Mouse (Mus musculus) heart, embryonic 11.5 days (tissue): ENCODE results near the gene Cpvl. TPM values are rescaled to one million over a fixed set of nuclear protein-coding genes. Genes with fewer than 3 reads are reported as not detected.

Experiments
- ATAC-seq: fragments of 200-750 bp; cut with Nextera tagmentation; replicated peaks from 2 replicates; pipeline ENCODE4 v1.8.0; 2017; ENCODE audit warnings: moderate library complexity; ENCODE audit not compliant: insufficient number of reproducible peaks, low FRiP score, low TSS enrichment
- H3K27ac ChIP-seq: fragments of 300-500 bp; sonication (generic); 2 replicates; pipeline ENCODE4 v1.5.1; 2014; ENCODE audit warnings: mild to moderate bottlenecking, low read depth, low read length
- H3K27me3 ChIP-seq: fragments of 300-500 bp; sonication (generic); 2 replicates; pipeline ENCODE4 v1.6.1; 2014; ENCODE audit warnings: mild to moderate bottlenecking, low read length, mixed read lengths; ENCODE audit not compliant: control insufficient read depth, insufficient read depth
- H3K36me3 ChIP-seq: fragments of 300-500 bp; sonication (generic); 2 replicates; pipeline ENCODE4 v1.6.1; 2014; ENCODE audit warnings: mild to moderate bottlenecking, low read length, moderate library complexity, mixed read lengths; ENCODE audit not compliant: control insufficient read depth, insufficient read depth
- H3K4me1 ChIP-seq: fragments of 300-500 bp; sonication (generic); 2 replicates; pipeline ENCODE4 v1.6.1; 2014; ENCODE audit warnings: low read length; ENCODE audit not compliant: control insufficient read depth, insufficient read depth
- H3K4me2 ChIP-seq: fragments of 300-500 bp; sonication (generic); 2 replicates; pipeline ENCODE4 v1.6.1; 2014; ENCODE audit warnings: mild to moderate bottlenecking, moderate library complexity
- H3K4me3 ChIP-seq: fragments of 300-500 bp; sonication (generic); 2 replicates; pipeline ENCODE4 v1.5.1; 2014; ENCODE audit warnings: low read depth, low read length
- H3K9ac ChIP-seq: fragments of 300-500 bp; sonication (generic); 2 replicates; pipeline ENCODE4 v1.6.1; 2014; ENCODE audit warnings: mild to moderate bottlenecking, low read depth, low read length, moderate library complexity
- H3K9me3 ChIP-seq: fragments of 300-500 bp; sonication (generic); replicated peaks from 2 replicates; pipeline ENCODE4 v1.6.1; 2016; ENCODE audit warnings: low read length; ENCODE audit not compliant: control insufficient read depth
- WGBS: fragments of 180-500 bp; shearing (Covaris S2); extraction: QIAGEN DNeasy Blood & Tissue Kit; methylation state at CpG from one replicate; pipeline ENCODE4 v1.1.7; 2014; ENCODE audit not compliant: insufficient replicate concordance; 5-methylcytosine and 5-hydroxymethylcytosine counted together
- polyA plus RNA-seq: library from polyadenylated mRNA; unstranded; fragments of >200 nt; fragmentation: Nextera tagmentation; extraction: Ambion mirVana; gene quantifications from 2 replicates; pipeline ENCODE4 v1.2.1, GENCODE M21; 2014

Cpvl gene
- polyA plus RNA-seq, 1 experiment from 2014 or later = not detected

GRCm38 (mm10) chr6:54008448-54009120 lies 30.1 kb upstream of the Cpvl start:
- no peaks in the 10 kb centered on the region for H3K9me3 ChIP-seq
- no peak overlapping the region for H3K9ac ChIP-seq
- H3K4me2 ChIP-seq = no peak overlapping the region
- no peak overlapping the region for H3K4me3 ChIP-seq
- H3K36me3 ChIP-seq = no peaks in the 10 kb centered on the region
- WGBS = 78% methylated on average over 16 of the region's 16 CpGs
- no peak overlapping the region for H3K27ac ChIP-seq
- ATAC-seq = no peak
- no peaks in the 10 kb centered on the region for H3K27me3 ChIP-seq
- H3K4me1 ChIP-seq = no peaks in the 10 kb centered on the region

GRCm38 (mm10) chr6:54005302-54005701 lies 26.8 kb upstream of the Cpvl start:
- no peak overlapping the region for H3K27ac ChIP-seq
- H3K9me3 ChIP-seq = no peaks in the 10 kb centered on the region
- H3K27me3 ChIP-seq = no peaks in the 10 kb centered on the region
- no peaks in the 10 kb centered on the region for H3K36me3 ChIP-seq
- H3K4me2 ChIP-seq = no peak overlapping the region
- ATAC-seq = no peak
- H3K4me1 ChIP-seq = no peaks in the 10 kb centered on the region
- H3K4me3 ChIP-seq = no peak overlapping the region
- no peak overlapping the region for H3K9ac ChIP-seq
- 76% methylated on average over 4 of the region's 4 CpGs for WGBS

DNA sequence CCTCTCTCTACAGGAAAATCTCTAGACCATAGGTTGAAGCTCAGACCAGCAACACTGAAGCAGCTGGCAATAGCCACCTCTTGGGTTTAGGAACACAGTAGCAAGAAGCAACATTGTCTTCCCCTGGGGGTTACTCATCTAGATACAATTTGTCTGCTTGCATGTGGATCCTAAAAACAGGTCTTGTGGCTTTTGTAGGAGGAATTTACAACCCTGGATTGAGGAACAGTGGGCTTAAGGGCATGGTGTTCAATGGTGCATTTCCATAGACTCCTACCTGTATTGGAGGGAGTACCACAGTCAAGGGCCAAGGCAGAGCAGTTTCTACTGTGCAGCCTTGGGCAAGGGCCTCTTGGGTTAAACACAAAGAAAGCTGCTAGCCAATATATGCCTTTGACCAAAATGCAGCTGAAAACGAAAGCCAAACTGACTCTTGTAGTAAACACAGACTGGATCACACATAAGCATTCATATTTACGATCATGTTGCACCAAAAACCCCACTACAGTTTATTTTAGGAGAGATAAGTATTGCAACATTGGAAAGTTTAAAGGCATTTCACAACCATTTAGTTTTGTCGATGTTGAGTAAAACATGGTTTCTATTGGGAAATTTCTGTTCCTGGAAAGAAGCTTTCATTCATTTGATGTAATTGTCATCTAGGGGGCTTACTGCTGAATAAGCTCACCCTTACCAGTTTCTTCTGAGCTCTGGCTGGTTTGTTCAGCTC lies 17.9 kb upstream of the Cpvl start:
- no peaks in the 10 kb centered on the region for H3K27me3 ChIP-seq
- no peak overlapping the region for H3K27ac ChIP-seq
- no peaks in the 10 kb centered on the region for H3K36me3 ChIP-seq
- ATAC-seq = no peak
- no peaks in the 10 kb centered on the region; the same call in 1 of the 2 replicates for H3K9me3 ChIP-seq
- H3K9ac ChIP-seq = no peak overlapping the region
- H3K4me3 ChIP-seq = no peak overlapping the region
- no peaks in the 10 kb centered on the region for H3K4me1 ChIP-seq
- no peak overlapping the region for H3K4me2 ChIP-seq
- 83% methylated on average over 3 of the region's 3 CpGs for WGBS

- Histone ChIP-seq H3K4me1 (no peaks in the 10 kb centered on the region), H3K36me3 (no peaks in the 10 kb centered on the region), H3K4me2 (no peak overlapping the region), H3K4me3 (no peak overlapping the region), H3K9ac (no peak overlapping the region), H3K27ac (no peak overlapping the region), H3K9me3 (no peaks in the 10 kb centered on the region; the same call in 1 of the 2 replicates), H3K27me3 (no peaks in the 10 kb centered on the region)
- WGBS = 43% methylated on average over 4 of the region's 4 CpGs
- no peak for ATAC-seq
Observed at GRCm38 (mm10) chr6:53995519-53995918, 17.0 kb upstream of the Cpvl start.

GRCm38 (mm10) chr6:53992386-53992785 lies 13.9 kb upstream of the Cpvl start:
- WGBS = 64% methylated on average over 3 of the region's 3 CpGs
- no peaks in the 10 kb centered on the region for H3K4me1 ChIP-seq
- no peak overlapping the region for H3K4me3 ChIP-seq
- H3K36me3 ChIP-seq = no peaks in the 10 kb centered on the region
- no peak for ATAC-seq
- no peak overlapping the region for H3K9ac ChIP-seq
- H3K4me2 ChIP-seq = no peak overlapping the region
- no peak overlapping the region for H3K27ac ChIP-seq
- no peaks in the 10 kb centered on the region for H3K27me3 ChIP-seq
- no peaks in the 10 kb centered on the region; the same call in 1 of the 2 replicates for H3K9me3 ChIP-seq

GRCm38 (mm10) chr6:53987235-53987634 lies 8.8 kb upstream of the Cpvl start:
- WGBS = 85% methylated on average over 3 of the region's 3 CpGs
- no peak for ATAC-seq
- no peak overlapping the region for H3K4me3 ChIP-seq

GRCm38 (mm10) chr6:53986273-53986985 lies 8.0 kb upstream of the Cpvl start:
- Histone ChIP-seq H3K9ac (peak overlapping the region; percentile 4; the same call in 1 of the 2 replicates), H3K27me3 (no peaks in the 10 kb centered on the region), H3K4me2 (peak overlapping the region; percentile 60), H3K4me3 (peak overlapping the region; percentile 29), H3K36me3 (no peaks in the 10 kb centered on the region), H3K4me1 (peaks cover 4% of the 10 kb centered on the region), H3K27ac (no peak overlapping the region), H3K9me3 (no peaks in the 10 kb centered on the region)
- peak; percentile 55 for ATAC-seq
- 23% methylated on average over 14 of the region's 14 CpGs for WGBS

More at GRCm38 (mm10) chr6:53987235-53987634, 8.8 kb upstream of the Cpvl start:
- Histone ChIP-seq H3K27ac (no peak overlapping the region), H3K27me3 (no peaks in the 10 kb centered on the region), H3K36me3 (no peaks in the 10 kb centered on the region), H3K4me2 (no peak overlapping the region), H3K9ac (no peak overlapping the region), H3K4me1 (peaks cover 4% of the 10 kb centered on the region; the same call in 1 of the 2 replicates), H3K9me3 (no peaks in the 10 kb centered on the region)

DNA sequence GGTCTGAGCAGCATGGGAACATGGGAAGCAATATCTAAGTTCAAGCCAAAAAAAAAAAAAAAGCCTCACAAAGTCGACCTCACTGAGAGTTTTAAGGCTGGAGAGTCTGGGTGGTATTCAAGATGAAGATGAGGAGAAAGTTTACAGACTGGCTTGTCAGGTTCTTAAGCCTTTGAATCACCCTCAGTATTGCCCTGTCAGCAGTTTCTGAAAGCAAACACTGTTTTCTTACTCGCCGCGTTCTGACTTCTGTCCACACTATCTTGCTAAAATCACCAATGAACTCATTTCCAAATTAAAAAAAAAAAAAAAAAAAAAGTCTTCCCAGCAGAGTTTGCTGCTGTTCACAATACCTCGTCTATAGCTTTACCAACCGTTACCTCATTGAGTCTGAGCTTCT lies 5.3 kb upstream of the Cpvl start:
- H3K9ac ChIP-seq = no peak overlapping the region
- no peak overlapping the region for H3K4me3 ChIP-seq
- 0 out of 2 replicates have a peak, but pooled peaks cover 2% of the 10 kb centered on the region for H3K27me3 ChIP-seq
- no peaks in the 10 kb centered on the region for H3K36me3 ChIP-seq
- WGBS = 73% methylated on average over 6 of the region's 6 CpGs
- no peak overlapping the region for H3K4me2 ChIP-seq
- ATAC-seq = no peak
- H3K4me1 ChIP-seq = peaks cover 4% of the 10 kb centered on the region
- no peaks in the 10 kb centered on the region for H3K9me3 ChIP-seq
- no peak overlapping the region for H3K27ac ChIP-seq
